Mouse (Mus musculus): ENCODE measurements around the gene Myadm. TPM values are rescaled to one million over a fixed set of nuclear protein-coding genes. Genes with fewer than 3 reads are reported as not detected.
A peak's percentile ranks its signal among the peaks of the same experiment; 100 is the strongest.

Myadm gene
- total RNA-seq, 1 experiment: 80.8 TPM

- no peaks in the 10 kb centered on the region for H3K36me3 ChIP-seq (ENCODE audit: control insufficient read depth, insufficient read depth, low read length, poor library complexity, severe bottlenecking)
- H3K9me3 ChIP-seq (ENCODE audit: control insufficient read depth, insufficient read depth, low read depth, low read length): no peaks in the 10 kb centered on the region
- H3K4me3 ChIP-seq (ENCODE audit: insufficient read depth in 1 of 2, low read depth in 1 of 2, low read length in 2 of 2, poor library complexity in 1 of 2, severe bottlenecking in 1 of 2): peak overlapping the region; percentile 65 to 70; a peak in 3 of 4 replicates
- DNase-seq (ENCODE audit: low read depth, low spot score): no peak
- peak overlapping the region; percentile 64; the same call in 1 of the 2 replicates for H3K9ac ChIP-seq (ENCODE audit: insufficient read depth, low read depth, low read length, poor library complexity, severe bottlenecking)
- in situ Hi-C loops (cut with MboI; ENCODE audit: low sequenced_read_pairs in 2 of 2, unreplicated experiment in 2 of 2): no loop called here
- H3K4me1 ChIP-seq (ENCODE audit: control insufficient read depth in 2 of 2, insufficient read depth in 2 of 2, low read length in 2 of 2, poor library complexity in 1 of 2): peaks cover 1 to 4% of the 10 kb centered on the region in 2 experiments; a peak in 2 of 4 replicates
- TF ChIP-seq ZNF384 (IDR thresholded peaks at IDR 0.05; ENCODE audit: low read depth, low read length) (no peak), CHD2 (IDR thresholded peaks at IDR 0.05; ENCODE audit: low read depth, low read length) (no peak), HCFC1 (IDR thresholded peaks at IDR 0.05; ENCODE audit: borderline replicate concordance, insufficient read depth, low read length) (no peak), MAFK (IDR thresholded peaks at IDR 0.05; ENCODE audit: insufficient read depth, low read depth, low read length) (no peak), ZC3H11A (IDR thresholded peaks at IDR 0.05; ENCODE audit: borderline replicate concordance, low read depth, low read length) (no peak)
- H3K27ac ChIP-seq (ENCODE audit: insufficient read depth, low read depth, low read length, poor library complexity, severe bottlenecking): no peak overlapping the region
These were observed 43.3 kb downstream of the Myadm start for GRCm38 (mm10) chr7:3332224-3332615.

GRCm38 (mm10) chr7:3332619-3333521, 44.0 kb downstream of the Myadm start, which contains the start of gene Cacng7:
TSS of gene Cacng7 (plus strand) at chr7:3332955.
- Histone ChIP-seq H3K9ac (ENCODE audit: insufficient read depth, low read depth, low read length, poor library complexity, severe bottlenecking) (peak within 1 kb of the TSS; percentile 80), H3K27ac (ENCODE audit: insufficient read depth, low read depth, low read length, poor library complexity, severe bottlenecking) (peak within 1 kb of the TSS; percentile 56; the same call in 1 of the 2 replicates), H3K4me1 (ENCODE audit: control insufficient read depth in 2 of 2, insufficient read depth in 2 of 2, low read length in 2 of 2, poor library complexity in 1 of 2) (peaks cover 1 to 4% of the 10 kb centered on the region in 2 experiments; a peak in 2 of 4 replicates), H3K9me3 (ENCODE audit: control insufficient read depth, insufficient read depth, low read depth, low read length) (no peaks in the 10 kb centered on the region), H3K4me3 (ENCODE audit: insufficient read depth in 1 of 2, low read depth in 1 of 2, low read length in 2 of 2, poor library complexity in 1 of 2, severe bottlenecking in 1 of 2) (peak within 1 kb of the TSS; percentile 86 to 95), H3K36me3 (ENCODE audit: control insufficient read depth, insufficient read depth, low read length, poor library complexity, severe bottlenecking) (no peaks in the 10 kb centered on the region)
- no peak for TF ChIP-seq CHD2 (IDR thresholded peaks at IDR 0.05; ENCODE audit: low read depth, low read length)
- no peak for TF ChIP-seq ZC3H11A (IDR thresholded peaks at IDR 0.05; ENCODE audit: borderline replicate concordance, low read depth, low read length)
- no peak for TF ChIP-seq HCFC1 (IDR thresholded peaks at IDR 0.05; ENCODE audit: borderline replicate concordance, insufficient read depth, low read length)
- TF ChIP-seq ZNF384 (IDR thresholded peaks at IDR 0.05; ENCODE audit: low read depth, low read length): no peak
- TF ChIP-seq MAFK (IDR thresholded peaks at IDR 0.05; ENCODE audit: insufficient read depth, low read depth, low read length): no peak
- DNase-seq (ENCODE audit: low read depth, low spot score): no peak
- in situ Hi-C loops (cut with MboI; ENCODE audit: low sequenced_read_pairs in 2 of 2, unreplicated experiment in 2 of 2): no loop called here

- no peak for DNase-seq (ENCODE audit: low read depth, low spot score)
- in situ Hi-C loops (cut with MboI; ENCODE audit: low sequenced_read_pairs in 2 of 2, unreplicated experiment in 2 of 2): no loop called here
- Histone ChIP-seq H3K4me1 (ENCODE audit: control insufficient read depth in 2 of 2, insufficient read depth in 2 of 2, low read length in 2 of 2, poor library complexity in 1 of 2) (peaks cover 1 to 4% of the 10 kb centered on the region in 2 experiments; a peak in 2 of 4 replicates), H3K27ac (ENCODE audit: insufficient read depth, low read depth, low read length, poor library complexity, severe bottlenecking) (no peak overlapping the region), H3K36me3 (ENCODE audit: control insufficient read depth, insufficient read depth, low read length, poor library complexity, severe bottlenecking) (no peaks in the 10 kb centered on the region), H3K9me3 (ENCODE audit: control insufficient read depth, insufficient read depth, low read depth, low read length) (no peaks in the 10 kb centered on the region), H3K4me3 (ENCODE audit: insufficient read depth in 1 of 2, low read depth in 1 of 2, low read length in 2 of 2, poor library complexity in 1 of 2, severe bottlenecking in 1 of 2) (peak overlapping the region; percentile 86 to 95), H3K9ac (ENCODE audit: insufficient read depth, low read depth, low read length, poor library complexity, severe bottlenecking) (peak overlapping the region; percentile 80)
- TF ChIP-seq CHD2 (IDR thresholded peaks at IDR 0.05; ENCODE audit: low read depth, low read length) (no peak), MAFK (IDR thresholded peaks at IDR 0.05; ENCODE audit: insufficient read depth, low read depth, low read length) (no peak), HCFC1 (IDR thresholded peaks at IDR 0.05; ENCODE audit: borderline replicate concordance, insufficient read depth, low read length) (no peak), ZC3H11A (IDR thresholded peaks at IDR 0.05; ENCODE audit: borderline replicate concordance, low read depth, low read length) (no peak), ZNF384 (IDR thresholded peaks at IDR 0.05; ENCODE audit: low read depth, low read length) (no peak)
These were observed 44.7 kb downstream of the Myadm start for GRCm38 (mm10) chr7:3333542-3333941.

GRCm38 (mm10) chr7:3336412-3336811, 47.5 kb downstream of the Myadm start:
- no peak for DNase-seq (ENCODE audit: low read depth, low spot score)
- Histone ChIP-seq H3K36me3 (ENCODE audit: control insufficient read depth, insufficient read depth, low read length, poor library complexity, severe bottlenecking) (peaks cover 6% of the 10 kb centered on the region), H3K4me1 (ENCODE audit: control insufficient read depth in 2 of 2, insufficient read depth in 2 of 2, low read length in 2 of 2, poor library complexity in 1 of 2) (peaks cover 1 to 4% of the 10 kb centered on the region in 2 experiments; a peak in 2 of 4 replicates), H3K9ac (ENCODE audit: insufficient read depth, low read depth, low read length, poor library complexity, severe bottlenecking) (peak overlapping the region; percentile 62; the same call in 1 of the 2 replicates), H3K4me3 (ENCODE audit: insufficient read depth in 1 of 2, low read depth in 1 of 2, low read length in 2 of 2, poor library complexity in 1 of 2, severe bottlenecking in 1 of 2) (peak overlapping the region; percentile 3 to 20; a peak in 2 of 4 replicates), H3K27ac (ENCODE audit: insufficient read depth, low read depth, low read length, poor library complexity, severe bottlenecking) (no peak overlapping the region), H3K9me3 (ENCODE audit: control insufficient read depth, insufficient read depth, low read depth, low read length) (no peaks in the 10 kb centered on the region)
- TF ChIP-seq ZC3H11A (IDR thresholded peaks at IDR 0.05; ENCODE audit: borderline replicate concordance, low read depth, low read length) (no peak), MAFK (IDR thresholded peaks at IDR 0.05; ENCODE audit: insufficient read depth, low read depth, low read length) (no peak), CHD2 (IDR thresholded peaks at IDR 0.05; ENCODE audit: low read depth, low read length) (no peak), ZNF384 (IDR thresholded peaks at IDR 0.05; ENCODE audit: low read depth, low read length) (no peak), HCFC1 (IDR thresholded peaks at IDR 0.05; ENCODE audit: borderline replicate concordance, insufficient read depth, low read length) (no peak)
- in situ Hi-C loops (cut with MboI; ENCODE audit: low sequenced_read_pairs in 2 of 2, unreplicated experiment in 2 of 2): no loop called here

Data from ES-E14 (cell line).